Mouse (Mus musculus) erythroblast, adult 5-6 weeks (primary cell): ENCODE data around the gene Nucb1. TPM values are rescaled to one million over a fixed set of nuclear protein-coding genes. Genes with fewer than 3 reads are reported as not detected.
"Not testable (repeated sequence)": the region's sequence is repeated elsewhere in the genome, so short reads cannot be mapped to it uniquely, and the experiment has no call there.

Source experiments
- ATAC-seq: replicated peaks from 2 replicates; pipeline ENCODE4 v1.8.0; 2016; ENCODE audit warnings: moderate number of reproducible peaks, mild to moderate bottlenecking, moderate TSS enrichment, inconsistent platforms; ENCODE audit not compliant: poor library complexity, low FRiP score, severe bottlenecking
- total RNA-seq, 2 experiments: library from RNA; stranded (forward) in 1 of 2; stranded (reverse) in 1 of 2; fragments of 150-400 nt in 1 of 2; fragments of 200-764, 138-1000 nt in 1 of 2; gene quantifications; 2 replicates each; pipeline versions ENCODE4 v1.2.3 to v1.2.4; 2015 to 2017; ENCODE audit warnings: low replicate concordance in 2 of 2

The Nucb1 gene
- total RNA-seq (2015; ENCODE audit: low replicate concordance) (83.0 and 88.6 TPM in 2 replicates), total RNA-seq (2017; ENCODE audit: low replicate concordance) (487 and 671 TPM in 2 replicates)

- ATAC-seq = peak; percentile 77
These were observed at the start of gene Nucb1 for GRCm38 (mm10) chr7:45509912-45510787. TSS of gene Nucb1 (minus strand) at chr7:45510406.

GRCm38 (mm10) chr7:45558907-45559306 is 48.7 kb upstream of the Nucb1 start:
- no peak for ATAC-seq

DNA sequence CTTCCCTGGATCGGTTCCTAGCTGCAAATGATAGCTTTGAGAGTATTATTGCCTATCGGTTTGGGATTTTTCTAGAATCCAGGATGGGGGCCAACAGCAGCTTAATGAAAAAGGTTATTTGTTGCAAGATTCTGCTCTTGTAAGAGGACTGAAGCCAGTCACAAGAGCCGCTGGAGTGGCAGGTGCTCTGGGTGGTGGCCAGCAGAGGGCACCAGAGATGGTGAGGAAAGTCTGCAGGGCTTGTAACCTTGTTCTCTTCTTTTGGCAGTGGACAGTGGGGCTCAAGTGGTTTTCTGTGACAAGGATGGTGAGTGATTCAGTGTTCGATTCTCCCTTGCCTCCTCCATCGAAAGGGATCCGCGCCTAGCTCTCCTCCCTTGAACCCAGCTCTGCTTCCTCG is 45.6 kb upstream of the Nucb1 start:
- peak; percentile 84 for ATAC-seq

DNA sequence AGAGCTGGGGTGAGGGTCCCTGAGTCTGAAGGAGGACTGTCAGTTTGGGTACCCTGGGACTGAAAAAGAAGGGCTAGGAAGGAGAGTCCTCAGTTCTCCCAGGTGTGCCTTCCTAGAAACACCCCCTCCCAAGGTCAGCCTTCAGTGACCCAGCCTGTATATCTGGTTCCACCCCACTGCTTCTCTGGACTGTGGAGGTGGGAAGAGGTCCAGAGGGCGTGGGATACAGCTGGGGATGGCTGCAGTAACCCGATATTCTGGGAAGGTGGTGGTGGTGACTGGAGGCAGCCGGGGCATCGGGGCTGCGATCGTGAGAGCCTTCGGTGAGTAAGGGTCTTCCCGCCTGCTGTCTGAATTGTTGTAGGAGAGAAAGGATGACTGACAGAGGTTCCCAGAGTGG is 44.5 kb upstream of the Nucb1 start, which contains the start of gene Hsd17b14:
Hsd17b14 (plus strand) TSS at position 150 of the 400 bp plus-strand sequence.
- no peak for ATAC-seq

GRCm38 (mm10) chr7:45553990-45554389 is 43.8 kb upstream of the Nucb1 start:
- no peak for ATAC-seq

DNA sequence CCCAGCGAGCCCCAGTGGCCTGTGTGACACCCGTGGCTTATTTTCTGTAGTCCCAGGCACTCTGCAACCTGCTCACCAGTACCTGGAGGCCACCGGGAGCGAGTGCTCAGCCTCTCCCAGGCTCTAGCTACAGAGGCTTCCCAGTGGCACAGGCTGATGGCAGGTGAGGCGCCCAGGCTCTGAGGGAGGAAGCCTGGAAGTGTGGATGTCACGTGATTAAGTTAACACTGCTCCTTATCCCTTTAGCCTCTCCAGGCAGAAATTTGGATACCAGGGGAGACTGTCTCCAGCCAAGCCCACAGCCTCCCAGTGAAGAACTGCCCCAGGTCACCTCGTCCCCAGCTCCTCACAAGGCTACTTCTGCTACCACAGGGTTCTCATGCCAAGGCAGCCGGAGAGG is 43.3 kb upstream of the Nucb1 start:
- no peak for ATAC-seq

GRCm38 (mm10) chr7:45551512-45551883 is 41.3 kb upstream of the Nucb1 start:
- no peak for ATAC-seq

GRCm38 (mm10) chr7:45550821-45551511 is 40.8 kb upstream of the Nucb1 start:
- no peak for ATAC-seq

GRCm38 (mm10) chr7:45549641-45550436 is 39.6 kb upstream of the Nucb1 start:
- ATAC-seq = no peak

DNA sequence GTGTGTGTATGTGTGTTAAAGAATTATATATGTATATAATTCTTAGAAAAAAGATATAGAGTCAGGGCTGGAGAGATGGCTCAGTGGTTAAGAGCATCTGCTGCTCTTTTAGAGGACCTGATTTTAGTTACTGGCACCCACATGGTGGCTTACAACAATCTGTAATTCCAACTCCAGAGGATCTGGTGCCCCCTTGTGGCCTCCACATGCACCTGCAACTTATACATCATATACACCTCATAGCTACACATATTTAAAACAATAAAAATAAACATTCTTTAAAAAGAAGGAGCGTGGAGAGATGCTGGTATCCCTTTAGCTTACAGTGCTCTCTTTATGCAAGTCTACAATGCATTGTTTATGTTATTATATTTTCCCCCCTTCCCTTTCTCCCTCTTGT is 34.3 kb upstream of the Nucb1 start:
- ATAC-seq = no peak

DNA sequence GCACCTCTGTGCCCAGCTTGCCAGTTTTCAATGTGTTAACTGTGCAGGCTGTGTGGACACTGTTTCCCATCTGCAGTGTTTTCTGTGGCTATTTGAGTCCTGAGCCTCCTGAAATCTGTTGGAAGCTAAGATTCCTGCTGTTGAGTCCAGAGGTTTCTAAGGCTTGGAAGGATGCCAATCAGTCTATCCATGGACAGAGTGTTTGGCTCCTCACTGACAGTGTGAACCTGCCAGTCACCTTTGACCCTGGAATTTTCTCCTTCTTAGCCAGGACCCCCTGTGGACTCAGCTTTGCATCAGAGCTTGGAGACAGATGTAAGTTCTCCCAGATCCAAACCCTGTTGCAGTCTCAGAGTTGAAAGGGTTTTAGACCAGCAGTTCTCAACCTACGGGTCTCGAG is 30.0 kb upstream of the Nucb1 start:
- no peak for ATAC-seq

DNA sequence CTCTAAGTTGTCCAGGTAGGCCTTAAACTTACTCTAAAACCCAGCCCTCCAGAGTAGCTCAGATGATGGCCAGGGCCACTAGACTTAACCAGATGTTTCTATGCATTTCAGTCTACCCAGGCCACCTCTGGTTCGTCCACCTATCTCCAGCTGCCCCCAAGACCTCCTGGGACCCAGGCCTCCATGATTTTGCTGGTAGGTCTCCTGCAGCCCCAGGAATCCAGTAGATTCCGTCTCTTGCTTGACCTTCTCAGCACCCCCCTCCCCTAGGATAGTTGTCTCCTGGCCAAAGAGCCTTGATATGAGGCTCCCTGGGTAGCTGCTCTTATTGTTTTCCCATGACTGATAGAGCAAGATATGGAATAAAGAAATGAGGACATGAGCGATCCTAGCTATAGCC is 28.9 kb upstream of the Nucb1 start:
- no peak for ATAC-seq

- ATAC-seq = no peak
These were observed 28.2 kb upstream of the Nucb1 start for GRCm38 (mm10) chr7:45538163-45539041.

DNA sequence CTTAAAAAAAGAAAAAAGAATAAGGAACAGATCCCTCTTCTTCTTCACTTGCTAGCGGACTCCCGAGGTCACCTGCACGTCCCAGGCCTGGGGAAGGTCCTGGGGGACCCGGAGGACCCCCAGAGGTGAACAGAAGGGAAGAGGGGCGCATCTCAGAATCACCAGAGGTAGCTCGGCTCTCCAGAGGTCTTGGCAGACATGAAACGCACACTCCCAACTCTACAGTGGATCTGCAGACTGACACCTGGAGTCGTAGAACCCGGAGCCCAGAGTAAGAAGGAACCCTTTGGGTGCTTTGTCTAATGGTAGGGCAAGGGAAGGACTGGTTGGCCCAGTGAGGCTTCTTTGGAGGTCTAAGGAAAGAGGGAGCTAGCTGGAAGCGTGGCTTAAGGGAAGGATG is 27.4 kb upstream of the Nucb1 start:
- ATAC-seq = no peak

DNA sequence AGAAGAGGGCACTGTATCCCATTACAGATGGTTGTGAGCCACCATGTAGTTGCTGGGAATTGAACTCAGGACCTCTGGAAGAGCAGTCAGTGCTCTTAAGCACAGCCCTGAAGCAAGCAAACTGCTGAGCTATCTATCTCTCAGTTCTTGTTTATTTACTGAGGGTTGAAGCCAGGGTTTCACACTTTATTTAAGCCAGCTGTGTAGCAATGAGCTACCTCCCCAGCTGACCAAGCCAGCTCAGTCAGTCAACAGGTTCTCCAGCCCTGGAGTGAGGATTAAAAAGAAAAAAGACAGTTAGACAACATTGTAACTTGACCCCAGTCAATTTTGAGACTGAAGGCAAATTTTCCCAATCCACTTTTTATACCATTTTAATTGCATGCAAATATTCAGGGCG is 25.5 kb upstream of the Nucb1 start:
- no peak for ATAC-seq

DNA sequence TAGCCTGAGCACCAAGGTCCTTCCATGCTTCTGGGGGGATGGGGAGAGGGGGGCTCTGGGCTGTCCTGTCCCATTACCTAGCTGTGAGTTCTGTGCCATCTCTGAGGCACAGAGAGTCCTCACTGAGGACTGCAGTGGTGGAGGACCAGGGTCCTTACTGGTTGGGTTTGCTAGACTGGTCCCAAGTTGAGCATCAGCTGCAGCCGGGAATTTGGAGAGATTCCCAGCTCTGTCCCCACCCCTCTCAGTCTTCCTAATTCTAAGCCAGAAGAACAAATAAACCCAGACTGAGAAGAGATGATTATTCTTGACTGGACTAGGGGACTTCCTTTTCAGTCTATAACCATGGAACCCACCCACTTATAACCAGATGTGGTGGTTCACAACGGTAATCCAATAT is 20.4 kb upstream of the Nucb1 start:
- no peak for ATAC-seq

- ATAC-seq = no peak
These were observed 19.3 kb upstream of the Nucb1 start for GRCm38 (mm10) chr7:45529461-45529860.

DNA sequence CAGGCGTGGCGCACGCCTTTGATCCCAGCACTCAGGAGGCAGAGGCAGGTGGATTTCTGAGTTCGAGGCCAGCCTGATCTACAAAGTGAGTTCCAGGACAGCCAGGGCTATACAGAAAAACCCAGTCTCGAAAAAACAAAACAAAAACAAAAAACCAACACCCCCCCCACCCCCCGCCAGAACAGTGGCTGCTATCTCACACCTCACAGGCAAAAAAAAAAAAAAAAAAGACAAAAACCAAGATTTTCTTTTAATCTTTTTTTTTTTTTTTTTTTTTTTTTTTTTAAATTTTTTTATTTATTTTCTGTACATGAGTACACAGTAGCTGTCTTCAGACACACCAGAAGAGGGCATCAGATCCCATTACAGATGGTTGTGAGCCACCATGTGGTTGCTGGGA is 17.0 kb upstream of the Nucb1 start:
- not testable (repeated sequence) for ATAC-seq

DNA sequence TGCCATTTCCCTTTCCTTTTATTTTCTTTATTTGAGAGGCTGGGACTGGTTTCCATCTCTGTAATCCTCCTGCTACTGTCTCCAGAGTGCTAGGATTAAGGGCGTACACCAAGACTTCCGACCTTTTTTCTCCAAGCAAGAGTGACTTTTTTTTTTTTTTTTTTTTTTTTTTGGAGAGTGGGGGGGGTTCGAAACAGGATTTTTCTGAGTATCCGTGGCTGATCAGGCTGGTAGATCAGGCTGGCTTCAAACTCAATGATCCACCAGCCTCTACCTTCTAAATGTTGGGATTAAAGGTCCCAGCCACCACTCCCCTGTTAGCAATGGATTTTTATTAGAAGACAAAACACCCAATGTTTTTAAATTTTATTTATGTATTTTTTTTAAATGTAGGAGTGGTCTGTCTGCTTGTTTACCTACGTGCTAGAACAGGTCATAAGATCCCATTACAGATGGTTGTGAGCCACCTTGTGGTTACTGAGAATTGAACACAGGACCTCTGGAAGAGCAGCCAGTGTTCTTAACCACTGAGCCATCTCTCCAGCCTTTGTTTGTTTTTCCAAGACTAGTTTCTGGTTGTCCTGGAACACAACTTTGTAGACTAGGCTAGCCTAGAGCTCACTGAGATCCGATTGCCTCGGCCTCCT is 16.4 kb upstream of the Nucb1 start:
- no peak; the same call in 1 of the 2 replicates for ATAC-seq
